In genomic region chr7:45707375-45707967, GRCm38 (mm10) we compare ENCODE assay signal across 8 mouse cellular contexts. TPM values are rescaled to one million over a fixed set of nuclear protein-coding genes. Genes with fewer than 3 reads are reported as not detected.
DNase-seq lines count a peak whose midpoint lies in the region; ATAC-seq lines count a peak whose summit lies in the region.

No protein-coding gene starts in this region.

- H3K36me3 ChIP-seq in hindbrain, embryonic 15.5 days = peaks cover 20% of the 10 kb centered on the region

- peak overlapping the region; percentile 23; the same call in 1 of the 2 replicates for H3K9ac ChIP-seq in hindbrain, embryonic 15.5 days

- DNase-seq in MEL-GATA-1-ER (ENCODE audit: extremely low read depth, low read depth) = peak; percentile 88
- DNase-seq in cerebellum, postnatal 10 days = peak; percentile 97
- DNase-seq in frontal cortex, postnatal 36 days (ENCODE audit: low spot score in 2 of 2) = peak; percentile 93 to 97
- peak; percentile 93 to 94 for DNase-seq in left cerebral cortex, adult 18-20 months (ENCODE audit: low spot score in 2 of 2)
- DNase-seq in lung, postnatal 4 days = peak; percentile 96
- DNase-seq in retina, postnatal 1 day = peak; percentile 96
- peak; percentile 91 for DNase-seq in thymus, postnatal 4 days

- H3K4me1 ChIP-seq in hindbrain, embryonic 15.5 days (replicated peaks) = peaks cover 76% of the 10 kb centered on the region

- peak overlapping the region; percentile 61 for H3K4me3 ChIP-seq in hindbrain, embryonic 15.5 days

- peak overlapping the region; percentile 98 for H3K4me2 ChIP-seq in hindbrain, embryonic 15.5 days

- H3K9me3 ChIP-seq in hindbrain, embryonic 15.5 days = no peaks in the 10 kb centered on the region

- ATAC-seq in hindbrain, embryonic 15.5 days (ENCODE audit: low FRiP score, low read depth) = no peak

- H3K27me3 ChIP-seq in hindbrain, embryonic 15.5 days = no peaks in the 10 kb centered on the region

- H3K27ac ChIP-seq in hindbrain, embryonic 15.5 days (replicated peaks) = peak overlapping the region; percentile 73

- WGBS in hindbrain, embryonic 15.5 days = 1% methylated on average over 27 of the region's 27 CpGs

RNA-seq across cellular contexts. Expression of gene Dbp, which starts 2.6 kb away (rescaled TPM):
- polyA plus RNA-seq in hindbrain, embryonic 15.5 days (2015; fragmentation: Nextera tagmentation; extraction: Ambion mirVana) = 2.9 and 4.1 TPM in 2 replicates
- total RNA-seq in left cerebral cortex, adult 18-20 months (2021) = 10 to 100 TPM; 63.1 to 84.6 TPM

RNA-seq across cellular contexts. Expression of gene Rpl18, which starts 7.8 kb away (rescaled TPM):
- 528 and 575 TPM in 2 replicates for polyA plus RNA-seq in hindbrain, embryonic 15.5 days (2015; fragmentation: Nextera tagmentation; extraction: Ambion mirVana)
- 100 to 1,000 TPM; 331 to 369 TPM for total RNA-seq in left cerebral cortex, adult 18-20 months (2021)

RNA-seq across cellular contexts. Expression of gene Car11, which starts 7.8 kb away (rescaled TPM):
- polyA plus RNA-seq in hindbrain, embryonic 15.5 days (2015; fragmentation: Nextera tagmentation; extraction: Ambion mirVana) = 58.6 and 67.3 TPM in 2 replicates
- 100 to 1,000 TPM; 215 to 220 TPM for total RNA-seq in left cerebral cortex, adult 18-20 months (2021)

RNA-seq across cellular contexts. Expression of gene Sphk2, which starts 10.3 kb away (rescaled TPM):
- polyA plus RNA-seq in hindbrain, embryonic 15.5 days (2015; fragmentation: Nextera tagmentation; extraction: Ambion mirVana) = 24.4 and 26.9 TPM in 2 replicates
- 10 to 100 TPM; 32.3 to 33.0 TPM for total RNA-seq in left cerebral cortex, adult 18-20 months (2021)

RNA-seq across cellular contexts. Expression of gene Sec1, which starts 13.3 kb away (rescaled TPM):
- 0.35 and 0.89 TPM in 2 replicates for polyA plus RNA-seq in hindbrain, embryonic 15.5 days (2015; fragmentation: Nextera tagmentation; extraction: Ambion mirVana)
- total RNA-seq in left cerebral cortex, adult 18-20 months (2021) = 1 to 10 TPM; 1.2 to 1.7 TPM
